Mouse (Mus musculus) stomach, embryonic 16.5 days (tissue): ENCODE data around the gene Tti1. TPM values are rescaled to one million over a fixed set of nuclear protein-coding genes. Genes with fewer than 3 reads are reported as not detected.

Experiments
- ATAC-seq: fragments of 200-750 bp; cut with Nextera tagmentation; 2 replicates; pipeline ENCODE4 v1.8.0; 2017; ENCODE audit warnings: moderate number of reproducible peaks, moderate TSS enrichment; ENCODE audit not compliant: insufficient read depth, low FRiP score
- H3K27ac ChIP-seq: fragments of 300-500 bp; sonication (generic); 2 replicates; pipeline ENCODE4 v1.5.1; 2014; ENCODE audit warnings: low read length
- H3K27me3 ChIP-seq: fragments of 300-500 bp; sonication (generic); 2 replicates; pipeline ENCODE4 v1.6.1; 2014; ENCODE audit warnings: low read length, control low read depth, mixed read lengths; ENCODE audit not compliant: control insufficient read depth, insufficient read depth
- H3K36me3 ChIP-seq: fragments of 300-500 bp; sonication (generic); 2 replicates; pipeline ENCODE4 v1.6.1; 2014; ENCODE audit warnings: low read length; ENCODE audit not compliant: control insufficient read depth, insufficient read depth
- H3K4me1 ChIP-seq: fragments of 300-500 bp; sonication (generic); 2 replicates; pipeline ENCODE4 v1.6.1; 2014; ENCODE audit warnings: low read length, control low read depth, mixed read lengths; ENCODE audit not compliant: control insufficient read depth, insufficient read depth
- H3K4me2 ChIP-seq: fragments of 300-500 bp; sonication (generic); 2 replicates; pipeline ENCODE4 v1.6.1; 2014; ENCODE audit warnings: low read depth, low read length, mixed read lengths
- H3K4me3 ChIP-seq: fragments of 300-500 bp; sonication (generic); replicated peaks from 2 replicates; pipeline ENCODE4 v1.5.1; 2014; ENCODE audit warnings: mild to moderate bottlenecking, low read length
- H3K9ac ChIP-seq: fragments of 300-500 bp; sonication (generic); 2 replicates; pipeline ENCODE4 v1.6.1; 2014; ENCODE audit warnings: low read length
- H3K9me3 ChIP-seq: fragments of 300-500 bp; sonication (generic); replicated peaks from 2 replicates; pipeline ENCODE4 v1.6.1; 2016; ENCODE audit warnings: low read length, control low read depth; ENCODE audit not compliant: control insufficient read depth
- WGBS: fragments of 180-500 bp; shearing (Covaris S2); extraction: QIAGEN DNeasy Blood & Tissue Kit; methylation state at CpG from one replicate; pipeline ENCODE4 v1.1.7; 2014; 5-methylcytosine and 5-hydroxymethylcytosine counted together
- polyA plus RNA-seq: library from polyadenylated mRNA; unstranded; fragments of >200 nt; fragmentation: Nextera tagmentation; extraction: Ambion mirVana; gene quantifications from 2 replicates; pipeline ENCODE4 v1.2.1, GENCODE M21; 2015

Tti1 gene
- polyA plus RNA-seq, 1 experiment from 2014 or later: 21.0 TPM

GRCm38 (mm10) chr2:157970669-157971068, 57.6 kb downstream of the Tti1 start:
- Histone ChIP-seq H3K4me1 (no peaks in the 10 kb centered on the region), H3K9ac (no peak overlapping the region), H3K9me3 (no peaks in the 10 kb centered on the region), H3K27me3 (no peaks in the 10 kb centered on the region; the same call in 1 of the 2 replicates), H3K4me3 (no peak overlapping the region), H3K4me2 (no peak overlapping the region), H3K27ac (no peak overlapping the region), H3K36me3 (no peaks in the 10 kb centered on the region)
- no peak for ATAC-seq
- WGBS: 0% methylated on average over 3 of the region's 3 CpGs

DNA sequence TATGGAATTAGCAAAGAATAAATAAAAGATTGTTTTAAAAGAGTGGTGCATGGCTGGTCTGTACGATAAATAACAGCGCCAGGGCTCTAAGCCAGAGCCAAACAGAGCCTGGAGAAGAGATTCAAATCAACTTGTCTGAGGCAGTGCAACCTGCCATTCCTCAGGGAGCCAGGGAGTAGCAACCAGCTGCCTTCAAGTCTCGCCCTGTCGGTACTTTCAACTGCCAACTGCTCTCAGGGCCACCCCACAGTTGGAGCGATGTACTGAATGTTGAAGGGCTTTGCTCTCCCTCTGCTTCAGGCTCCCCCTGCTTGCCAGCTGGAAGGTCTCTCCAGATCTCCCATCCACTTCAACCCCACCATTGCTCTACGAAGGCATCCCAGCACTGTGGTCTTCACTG, 58.1 kb downstream of the Tti1 start:
- ATAC-seq: no peak
- Histone ChIP-seq H3K27ac (no peak overlapping the region), H3K27me3 (no peaks in the 10 kb centered on the region; the same call in 1 of the 2 replicates), H3K9me3 (no peaks in the 10 kb centered on the region), H3K4me3 (no peak overlapping the region), H3K36me3 (no peaks in the 10 kb centered on the region), H3K9ac (no peak overlapping the region), H3K4me2 (no peak overlapping the region), H3K4me1 (no peaks in the 10 kb centered on the region)
- WGBS: 57% methylated on average over 6 of the region's 6 CpGs

DNA sequence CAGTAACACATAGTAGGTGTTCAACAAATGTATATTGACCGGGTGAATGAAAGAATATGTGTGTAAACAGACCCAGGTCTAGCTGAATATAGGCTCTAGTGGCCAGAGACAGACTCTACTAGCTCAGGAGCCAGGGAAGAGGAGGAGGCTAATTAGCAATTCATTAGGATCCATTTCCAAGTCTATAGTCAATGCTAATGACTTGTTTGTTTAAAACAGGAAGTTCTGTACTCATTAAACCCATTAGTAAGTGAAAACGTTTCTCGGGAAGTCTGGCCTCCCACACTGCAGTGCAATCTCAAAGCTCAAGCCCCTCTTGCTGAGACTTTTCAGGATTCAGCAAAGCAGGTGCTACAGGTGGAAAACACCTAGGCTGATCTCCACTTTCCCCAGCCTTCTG, 60.4 kb downstream of the Tti1 start:
- H3K4me2 ChIP-seq: no peak overlapping the region
- no peak overlapping the region for H3K27ac ChIP-seq
- no peaks in the 10 kb centered on the region for H3K4me1 ChIP-seq
- 21% methylated on average over 3 of the region's 3 CpGs for WGBS
- no peak overlapping the region for H3K9ac ChIP-seq
- no peak for ATAC-seq
- H3K9me3 ChIP-seq: no peaks in the 10 kb centered on the region
- H3K36me3 ChIP-seq: no peaks in the 10 kb centered on the region
- no peaks in the 10 kb centered on the region for H3K27me3 ChIP-seq
- H3K4me3 ChIP-seq: no peak overlapping the region

DNA sequence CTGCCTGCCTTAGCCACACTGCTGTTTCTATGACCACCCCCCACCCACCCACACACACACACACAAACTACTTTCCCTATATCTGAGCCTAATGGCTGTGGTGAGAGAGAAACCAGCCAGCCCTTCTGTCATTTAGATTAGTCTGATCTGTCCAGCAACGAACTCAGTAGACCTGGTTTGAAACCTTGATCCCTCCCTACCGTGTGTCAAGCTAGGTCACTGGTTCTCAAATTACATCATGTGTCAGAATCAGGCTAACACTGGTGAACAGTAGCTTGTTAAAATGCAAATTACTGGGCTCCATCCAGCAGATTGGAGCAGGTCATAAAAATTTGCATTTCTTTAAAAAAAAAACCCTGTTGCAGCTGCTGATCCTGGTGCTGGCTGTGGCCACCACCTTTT, 70.5 kb downstream of the Tti1 start:
- WGBS: 5% methylated on average over 2 of the region's 2 CpGs
- no peaks in the 10 kb centered on the region for H3K27me3 ChIP-seq
- ATAC-seq: no peak
- H3K4me3 ChIP-seq: no peak overlapping the region
- no peak overlapping the region for H3K9ac ChIP-seq
- no peaks in the 10 kb centered on the region for H3K4me1 ChIP-seq
- H3K4me2 ChIP-seq: no peak overlapping the region
- H3K9me3 ChIP-seq: no peaks in the 10 kb centered on the region
- no peaks in the 10 kb centered on the region for H3K36me3 ChIP-seq
- H3K27ac ChIP-seq: no peak overlapping the region

- WGBS: 57% methylated on average over 5 of the region's 5 CpGs
Observed at GRCm38 (mm10) chr2:157953978-157954377, 74.3 kb downstream of the Tti1 start.

DNA sequence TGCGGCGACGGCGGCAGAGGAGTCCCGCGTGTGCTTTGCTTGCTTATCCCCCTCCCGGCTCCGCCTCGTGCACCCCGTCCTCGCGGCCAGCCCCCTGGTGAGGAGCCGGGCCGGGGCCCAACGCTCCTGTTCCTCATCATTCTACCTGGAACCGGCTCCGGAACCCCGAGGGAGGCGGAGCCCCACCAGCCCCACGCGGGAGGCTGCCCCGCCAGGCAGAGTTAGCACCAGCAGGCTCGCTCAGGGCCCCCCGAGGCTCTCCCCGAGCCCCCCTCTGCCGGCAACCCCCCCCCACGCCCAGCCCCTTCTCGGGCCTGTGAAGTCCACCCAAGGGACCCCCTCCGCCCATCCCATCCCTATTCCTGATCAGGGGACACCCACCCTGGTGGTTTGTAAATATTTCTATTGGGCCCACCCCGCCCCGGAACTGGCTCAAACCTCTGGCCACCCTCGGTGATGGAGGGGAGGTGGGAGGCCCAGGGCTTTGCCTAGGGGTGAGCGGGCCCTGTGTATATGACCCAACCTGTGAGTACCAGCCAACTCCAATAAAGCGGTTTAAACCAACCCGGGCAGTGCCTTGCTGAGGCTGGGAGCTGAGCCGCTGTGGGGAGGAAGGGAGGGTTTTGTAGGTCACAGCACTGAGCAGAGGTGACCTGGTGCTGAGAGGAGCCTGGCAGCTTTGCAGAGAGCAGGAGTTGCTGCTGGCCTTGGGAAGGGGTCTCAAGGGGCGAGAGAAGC, 83.9 kb downstream of the Tti1 start:
- H3K9ac ChIP-seq: peak overlapping the region; percentile 76
- peak overlapping the region; percentile 97 for H3K4me2 ChIP-seq
- no peaks in the 10 kb centered on the region for H3K9me3 ChIP-seq
- no peak overlapping the region for H3K27ac ChIP-seq
- peak; percentile 15; the same call in 1 of the 2 replicates for ATAC-seq
- H3K4me3 ChIP-seq: peak overlapping the region; percentile 56
- peaks cover 20% of the 10 kb centered on the region for H3K27me3 ChIP-seq
- no peaks in the 10 kb centered on the region for H3K36me3 ChIP-seq
- 10% methylated on average over 36 of the region's 37 CpGs for WGBS
- H3K4me1 ChIP-seq: peaks cover 13% of the 10 kb centered on the region

More at GRCm38 (mm10) chr2:157953978-157954377, 74.3 kb downstream of the Tti1 start:
- no peaks in the 10 kb centered on the region for H3K27me3 ChIP-seq
- no peak overlapping the region for H3K27ac ChIP-seq
- ATAC-seq: no peak
- H3K36me3 ChIP-seq: no peaks in the 10 kb centered on the region
- H3K4me2 ChIP-seq: no peak overlapping the region
- H3K9ac ChIP-seq: no peak overlapping the region
- no peaks in the 10 kb centered on the region for H3K9me3 ChIP-seq
- no peaks in the 10 kb centered on the region for H3K4me1 ChIP-seq
- no peak overlapping the region for H3K4me3 ChIP-seq

DNA sequence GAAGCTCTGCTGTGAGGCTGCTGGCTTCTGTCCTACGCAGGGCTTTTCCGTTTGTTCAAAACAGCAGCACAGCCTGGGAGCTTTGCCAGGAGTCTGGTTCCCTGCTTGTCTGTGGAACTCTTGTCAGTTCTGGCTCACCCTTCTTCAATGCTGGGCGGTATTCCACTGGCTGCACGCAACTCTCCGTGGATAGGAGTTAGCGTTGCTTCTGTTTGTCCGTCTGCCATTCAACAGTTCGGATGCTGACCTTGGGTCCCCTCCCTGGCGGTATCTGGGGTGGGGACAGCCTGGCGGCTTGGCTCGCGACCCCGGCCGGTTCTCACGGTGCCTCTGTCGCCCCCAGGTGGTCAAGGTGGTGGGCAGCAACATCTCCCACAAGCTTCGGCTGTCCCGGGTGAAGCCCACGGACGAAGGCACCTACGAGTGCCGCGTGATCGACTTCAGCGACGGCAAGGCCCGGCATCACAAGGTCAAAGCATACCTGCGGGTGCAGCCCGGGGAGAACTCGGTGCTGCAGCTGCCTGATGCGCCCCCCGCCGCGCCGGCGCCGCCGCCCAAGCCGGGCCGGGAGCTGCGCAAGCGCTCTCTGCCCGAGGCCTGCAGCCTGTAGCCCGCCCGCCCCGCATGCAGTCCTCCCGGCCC, 84.6 kb downstream of the Tti1 start:
- Histone ChIP-seq H3K9me3 (no peaks in the 10 kb centered on the region), H3K4me1 (peaks cover 13% of the 10 kb centered on the region), H3K36me3 (no peaks in the 10 kb centered on the region), H3K4me2 (peak overlapping the region; percentile 97), H3K27ac (no peak overlapping the region), H3K27me3 (peaks cover 20% of the 10 kb centered on the region), H3K9ac (peak overlapping the region; percentile 76), H3K4me3 (peak overlapping the region; percentile 56)
- peak; percentile 55; the same call in 1 of the 2 replicates for ATAC-seq
- under 1% methylated on average over 47 of the region's 47 CpGs for WGBS

DNA sequence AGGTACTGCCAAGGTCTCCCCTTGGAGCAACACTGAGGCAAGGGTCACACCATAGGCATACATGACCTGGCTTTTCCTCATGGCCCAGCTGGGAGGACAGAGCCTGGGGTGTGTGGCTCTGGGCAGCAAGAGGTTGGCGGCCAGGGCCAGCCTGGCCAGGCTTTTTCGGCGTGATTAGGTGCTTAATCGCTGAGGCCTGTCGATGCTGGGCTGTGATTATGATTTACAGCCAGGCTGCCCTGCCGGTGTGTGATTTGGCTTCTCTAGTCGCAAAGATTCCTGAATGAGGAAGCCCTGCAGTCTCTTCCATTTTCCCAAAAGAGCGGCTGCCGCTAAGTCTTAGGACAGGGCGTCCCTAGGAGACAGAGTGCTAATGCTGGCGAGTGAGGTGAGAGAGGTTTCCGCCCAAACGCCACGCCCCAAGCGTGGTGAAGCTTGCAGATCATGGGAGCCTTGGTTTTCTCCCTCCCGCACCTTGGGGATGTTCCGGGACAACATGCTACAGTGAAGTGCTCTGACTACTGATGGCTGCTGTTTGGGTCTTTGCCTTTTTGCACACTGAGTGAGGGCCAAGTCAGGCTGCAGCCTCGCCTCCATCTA, 87.5 kb downstream of the Tti1 start:
- peaks cover 13% of the 10 kb centered on the region for H3K4me1 ChIP-seq
- no peaks in the 10 kb centered on the region for H3K36me3 ChIP-seq
- no peak for ATAC-seq
- WGBS: 9% methylated on average over 18 of the region's 18 CpGs
- no peak overlapping the region; the same call in 1 of the 2 replicates for H3K4me3 ChIP-seq
- peaks cover 20% of the 10 kb centered on the region for H3K27me3 ChIP-seq
- no peak overlapping the region for H3K4me2 ChIP-seq
- no peak overlapping the region for H3K27ac ChIP-seq
- H3K9ac ChIP-seq: no peak overlapping the region
- no peaks in the 10 kb centered on the region for H3K9me3 ChIP-seq

DNA sequence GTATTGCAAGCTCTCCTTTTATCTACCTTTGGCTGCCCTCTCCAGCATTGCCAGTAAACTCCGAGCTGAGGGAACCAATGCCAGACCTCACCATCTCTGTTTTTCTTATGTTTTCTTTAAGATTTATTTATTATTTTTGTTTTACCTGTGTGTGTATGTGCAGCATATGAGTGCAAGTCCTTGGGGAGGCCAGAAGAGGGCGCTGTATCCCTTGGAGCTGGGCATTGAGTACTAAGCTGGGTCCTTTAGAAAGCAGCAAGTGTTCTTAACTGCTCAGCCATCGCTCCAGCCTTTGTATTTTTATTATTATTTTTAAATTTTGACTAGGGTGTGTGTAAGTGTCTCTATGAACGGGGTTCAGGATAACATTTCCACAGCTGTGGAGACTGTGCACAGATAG, 91.6 kb downstream of the Tti1 start:
- Histone ChIP-seq H3K4me2 (no peak overlapping the region), H3K27ac (no peak overlapping the region), H3K4me3 (no peak overlapping the region), H3K9ac (no peak overlapping the region), H3K4me1 (peaks cover 3% of the 10 kb centered on the region; the same call in 1 of the 2 replicates), H3K36me3 (no peaks in the 10 kb centered on the region), H3K9me3 (no peaks in the 10 kb centered on the region), H3K27me3 (peaks cover 20% of the 10 kb centered on the region)
- ATAC-seq: no peak
- 77% methylated on average over 4 of the region's 4 CpGs for WGBS
